Mouse (Mus musculus): ENCODE data around the gene Zfp609. TPM values are rescaled to one million over a fixed set of nuclear protein-coding genes. Genes with fewer than 3 reads are reported as not detected.
"Not testable (repeated sequence)": the region's sequence is repeated elsewhere in the genome, so short reads cannot be mapped to it uniquely, and the experiment has no call there.

The Zfp609 gene
- total RNA-seq, 2 experiments from 2014 or later, result 2.6 to 10.4 TPM

DNA sequence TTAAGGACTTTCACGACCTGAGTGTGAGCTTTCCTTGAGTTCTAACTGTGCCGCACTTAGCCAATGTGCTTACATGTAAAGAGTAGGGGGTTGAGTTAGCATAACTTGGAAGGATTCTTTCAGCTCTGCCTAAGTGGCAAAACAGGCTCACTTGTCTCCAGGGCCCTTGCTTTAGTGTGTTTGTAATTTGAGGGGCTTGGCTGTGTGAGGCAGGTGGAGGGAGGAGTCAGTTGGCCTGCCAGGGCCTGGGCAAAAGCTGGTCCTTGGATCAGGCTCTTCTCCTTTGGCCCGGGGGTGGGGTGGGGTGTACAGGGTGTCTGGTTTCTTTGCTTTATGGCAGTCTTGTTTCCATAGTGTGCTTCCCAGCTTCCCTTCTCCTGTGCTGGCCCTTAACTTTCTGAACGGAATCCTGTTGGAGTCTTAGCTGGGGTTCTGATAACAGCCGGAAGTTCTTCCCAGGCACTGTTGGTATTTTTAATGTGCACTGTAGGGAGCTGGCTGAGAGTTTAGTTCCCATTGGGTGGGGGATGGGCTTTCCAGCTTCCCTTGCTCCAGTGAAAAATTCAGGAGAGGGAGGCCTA, 148.1 kb downstream of the Zfp609 start:
- ATAC-seq (ENCODE audit: poor library complexity, severe bottlenecking), result no peak

DNA sequence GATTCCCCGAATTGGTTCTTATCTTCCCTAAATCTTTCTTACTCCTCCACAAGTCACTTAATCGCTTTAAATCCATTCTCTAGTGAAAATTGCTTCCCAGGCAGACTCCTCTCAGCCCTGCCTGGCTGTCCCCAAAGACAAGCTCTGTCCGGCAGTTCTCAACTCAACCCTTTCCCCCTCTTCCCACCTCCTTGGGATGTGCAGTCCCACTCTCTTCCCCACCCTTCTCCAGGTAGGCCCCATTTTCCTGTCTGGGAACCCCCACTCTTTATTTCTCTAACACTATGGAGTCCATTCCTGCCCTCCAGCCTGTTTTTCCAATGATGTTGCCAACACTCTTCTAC, 150.3 kb downstream of the Zfp609 start:
- no peak for ATAC-seq (ENCODE audit: poor library complexity, severe bottlenecking)

DNA sequence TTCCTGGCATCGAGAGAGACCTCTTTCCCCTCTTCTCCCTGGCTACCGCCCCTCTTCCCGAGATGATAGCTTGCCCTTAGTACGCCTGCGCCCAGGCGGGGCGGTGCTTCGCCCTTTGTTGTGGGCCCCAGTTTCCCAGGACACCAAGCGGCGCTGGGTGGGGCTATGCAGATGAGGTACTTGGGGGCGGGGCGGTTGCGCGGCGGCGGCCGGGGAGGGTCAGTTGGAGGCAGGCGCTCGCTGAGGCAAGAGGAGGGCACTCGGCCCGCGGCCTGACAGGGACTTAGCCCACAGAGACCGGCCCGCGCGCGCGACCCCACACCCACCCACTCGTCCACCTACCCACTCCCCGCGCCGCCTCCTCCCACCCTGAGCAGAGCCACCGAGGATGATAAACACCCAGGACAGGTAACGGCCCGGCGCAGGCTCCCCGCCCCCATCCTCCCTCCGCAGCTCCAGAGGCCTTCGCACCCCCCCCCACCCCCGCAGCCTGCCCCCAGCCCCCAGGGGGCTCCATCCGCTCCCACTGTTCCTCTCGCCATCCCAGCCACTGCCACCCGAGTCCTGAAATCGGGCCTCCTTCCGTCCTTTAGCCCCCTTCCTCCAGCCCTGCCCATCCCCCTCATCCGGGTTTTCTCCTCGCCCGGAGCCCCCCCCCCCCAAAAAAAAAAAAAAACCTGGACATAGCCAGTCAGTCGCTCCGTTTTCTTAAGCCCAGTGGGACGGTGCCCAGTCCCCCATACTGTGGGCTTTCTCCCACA, 150.8 kb downstream of the Zfp609 start:
- ATAC-seq (ENCODE audit: poor library complexity, severe bottlenecking), result peak; percentile 98

DNA sequence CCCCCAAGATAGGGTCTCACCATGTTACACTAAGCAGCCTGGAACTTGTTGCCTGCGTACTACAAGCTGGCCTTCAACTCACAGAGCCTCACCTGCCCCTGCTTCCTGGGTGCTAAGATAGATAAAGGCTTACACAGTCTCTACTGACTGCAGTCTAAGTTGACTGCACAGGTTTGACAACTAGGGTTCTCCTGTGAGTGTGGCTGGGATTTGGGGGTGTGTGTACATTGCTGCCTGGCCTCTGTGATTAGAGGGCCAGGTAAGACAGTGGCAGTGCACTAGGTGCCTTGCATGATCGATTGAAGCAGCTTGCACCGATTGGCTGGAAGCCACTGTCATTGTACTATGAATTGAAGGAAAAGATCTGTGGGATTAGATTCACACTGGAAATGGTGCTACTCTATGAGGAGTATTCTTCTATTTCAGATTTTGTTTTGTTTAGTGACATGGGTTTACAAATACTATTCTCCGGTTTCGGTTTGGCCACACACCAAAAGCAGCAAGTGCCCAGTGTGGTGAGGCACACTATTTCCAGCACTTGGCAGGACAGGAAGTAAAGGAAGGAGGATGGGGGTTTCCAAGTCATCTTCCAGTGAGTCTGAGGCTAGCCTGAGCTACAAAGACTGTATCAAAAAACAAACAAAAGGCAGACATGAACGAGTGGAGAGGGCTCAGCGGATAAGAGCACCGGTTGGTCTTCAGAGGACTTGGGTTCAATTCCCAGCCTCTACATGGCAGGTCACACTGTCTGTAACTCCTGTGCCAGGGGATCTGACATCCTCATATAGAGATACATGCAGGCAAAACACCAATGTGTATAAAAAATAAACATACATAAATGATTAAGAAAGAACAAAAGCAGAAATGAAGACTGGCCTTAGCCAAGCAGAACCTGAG, 151.7 kb downstream of the Zfp609 start:
- ATAC-seq (ENCODE audit: poor library complexity, severe bottlenecking), result peak; percentile 19

DNA sequence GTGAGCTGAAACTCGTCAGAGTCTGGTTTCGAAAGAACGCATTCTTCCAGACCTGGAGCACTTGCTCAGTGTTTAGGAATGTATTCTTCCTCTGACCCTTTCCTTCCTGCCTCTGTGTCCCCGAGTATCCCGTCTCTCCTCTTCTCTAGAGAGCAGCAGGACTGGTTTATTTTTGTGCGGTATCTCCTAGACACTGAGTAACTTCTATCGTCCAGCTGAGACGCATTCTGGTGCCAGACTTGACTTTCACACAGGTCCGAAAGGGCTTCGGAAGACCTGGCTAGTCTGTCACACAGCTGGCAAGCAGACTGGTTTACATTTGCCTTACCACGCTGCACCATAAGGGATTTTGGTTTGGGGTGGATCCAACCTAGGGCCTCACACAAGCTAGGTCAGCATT, 154.4 kb downstream of the Zfp609 start:
- ATAC-seq (ENCODE audit: poor library complexity, severe bottlenecking), result no peak

DNA sequence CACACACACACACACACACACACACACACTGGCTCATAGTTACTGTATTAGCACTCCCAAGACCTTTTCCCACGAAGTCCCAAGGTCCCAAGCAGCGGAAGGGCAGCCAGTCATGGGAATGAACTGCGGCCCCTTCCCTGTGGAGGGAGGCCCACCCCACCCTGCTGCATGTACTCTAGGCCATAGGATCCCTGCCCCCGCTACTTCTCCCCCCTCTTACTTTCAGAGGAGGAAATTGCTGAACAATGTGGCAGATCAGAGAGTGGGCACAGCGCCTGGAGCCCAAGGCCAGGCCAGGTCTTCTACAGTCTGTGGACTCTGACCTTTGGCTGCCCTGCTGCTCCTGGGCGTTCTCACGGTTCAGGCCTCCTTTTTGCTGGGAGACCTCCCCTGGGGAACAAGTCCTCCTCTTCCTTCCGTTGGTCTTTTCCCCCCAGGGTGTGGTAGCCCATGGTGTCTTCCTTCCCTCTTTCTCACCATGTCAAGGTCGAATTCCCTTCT, 155.9 kb downstream of the Zfp609 start:
- ATAC-seq (ENCODE audit: poor library complexity, severe bottlenecking), result 0 out of 2 replicates have a peak, but pooled peaks have one; percentile 9

DNA sequence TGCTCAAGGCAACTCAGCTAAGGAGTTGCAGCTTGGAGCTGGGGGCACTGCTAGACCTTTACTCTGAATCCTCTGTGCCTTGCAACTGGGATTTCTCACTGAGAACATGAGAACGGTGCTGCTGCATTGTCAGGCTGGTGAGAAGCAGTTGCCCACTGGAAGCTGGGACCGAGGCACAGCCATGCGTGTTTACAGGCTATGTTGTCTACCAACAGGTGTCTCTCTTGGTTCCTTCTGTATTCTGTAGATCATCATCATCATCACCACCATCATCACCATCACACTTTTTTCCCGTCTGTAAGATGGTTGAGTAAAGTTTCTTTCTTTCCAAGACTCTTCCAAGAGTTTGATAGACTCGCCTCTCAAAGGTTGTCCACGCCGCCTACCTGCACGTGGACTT, 159.7 kb downstream of the Zfp609 start, which contains the start of gene Oaz2:
TSS of gene Oaz2 (plus strand) at position 301 of the 400 bp plus-strand sequence.
- ATAC-seq (ENCODE audit: poor library complexity, severe bottlenecking), result no peak

DNA sequence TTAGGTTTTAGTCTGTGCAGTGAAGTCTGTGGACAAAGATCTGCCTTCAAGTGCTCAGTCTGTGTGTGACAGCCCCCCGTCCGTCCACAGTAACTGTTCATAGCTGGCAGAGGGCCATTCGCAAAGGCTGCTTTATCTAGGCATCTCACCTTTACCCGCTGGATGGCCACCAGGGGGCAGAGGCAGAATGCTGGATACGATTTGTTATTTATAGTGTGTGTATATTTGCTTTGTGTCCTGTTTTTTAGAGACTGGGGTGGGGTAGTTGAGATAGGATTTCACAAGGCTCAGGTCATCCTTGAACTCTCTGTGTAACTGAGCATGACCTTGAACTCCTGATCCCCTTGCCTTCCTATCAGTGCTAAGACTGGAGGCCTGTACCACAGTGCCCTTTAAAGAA, 161.3 kb downstream of the Zfp609 start:
- ATAC-seq (ENCODE audit: poor library complexity, severe bottlenecking), result peak; percentile 64

DNA sequence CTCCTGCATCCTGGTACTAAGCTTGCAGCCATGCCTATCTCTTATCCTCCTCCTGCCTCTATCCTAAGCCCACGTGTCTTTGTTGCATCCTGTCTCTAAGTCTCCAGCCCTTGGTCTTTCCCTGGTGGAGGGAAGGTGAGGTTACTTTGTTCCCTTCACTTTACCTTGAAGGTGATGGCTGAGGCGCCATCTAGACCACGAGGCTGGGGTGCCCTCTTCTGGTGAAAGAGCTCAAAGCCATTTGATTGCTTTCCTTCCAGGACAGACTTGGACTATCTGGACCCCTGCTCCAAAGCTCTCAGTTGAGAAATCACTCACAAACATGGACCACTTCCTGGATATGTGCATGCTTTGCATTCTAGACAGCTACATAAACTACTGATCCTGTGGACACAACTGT, 163.2 kb downstream of the Zfp609 start:
- ATAC-seq (ENCODE audit: poor library complexity, severe bottlenecking), result peak; percentile 47; the same call in 1 of the 2 replicates

DNA sequence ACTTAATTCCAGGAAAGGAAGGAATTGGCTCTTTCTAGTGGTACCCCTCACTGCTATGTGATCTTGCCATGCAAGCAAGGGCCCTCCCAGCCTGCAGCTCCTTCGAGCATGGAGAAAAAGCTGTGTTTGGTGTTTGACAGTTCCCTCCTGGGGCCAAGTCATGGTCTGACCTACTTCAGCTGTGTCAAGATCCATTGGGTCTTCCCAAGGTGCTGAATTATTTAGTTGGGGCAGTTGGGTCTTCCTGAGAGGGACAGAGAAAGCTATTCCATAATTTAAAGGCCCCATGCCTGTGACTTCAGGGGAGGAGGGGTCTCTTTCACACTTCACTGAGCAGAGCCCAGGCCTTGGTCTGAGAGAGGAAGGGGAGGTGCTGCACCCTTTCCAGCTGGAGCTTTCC, 165.9 kb downstream of the Zfp609 start:
- no peak for ATAC-seq (ENCODE audit: poor library complexity, severe bottlenecking)

DNA sequence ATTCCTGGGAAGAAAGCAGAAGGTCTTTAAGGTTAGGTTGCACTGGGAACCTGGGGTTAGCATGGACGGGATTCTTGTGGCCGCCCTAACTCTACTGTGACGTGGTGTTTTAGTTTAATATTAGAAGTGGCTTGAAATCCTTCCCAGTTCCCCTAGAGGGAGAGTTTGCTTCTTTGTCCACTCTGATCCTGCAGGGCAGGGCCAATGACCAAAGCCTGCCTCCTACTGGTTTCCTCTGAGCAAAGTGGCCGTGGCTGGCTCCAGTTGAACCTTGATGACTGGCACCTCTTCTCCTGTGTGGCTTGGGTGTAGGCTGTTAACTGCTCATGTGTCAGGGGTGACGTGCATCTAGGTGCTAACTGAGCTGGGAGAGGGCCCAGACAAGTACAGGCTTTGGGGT, 166.3 kb downstream of the Zfp609 start:
- ATAC-seq (ENCODE audit: poor library complexity, severe bottlenecking), result no peak

DNA sequence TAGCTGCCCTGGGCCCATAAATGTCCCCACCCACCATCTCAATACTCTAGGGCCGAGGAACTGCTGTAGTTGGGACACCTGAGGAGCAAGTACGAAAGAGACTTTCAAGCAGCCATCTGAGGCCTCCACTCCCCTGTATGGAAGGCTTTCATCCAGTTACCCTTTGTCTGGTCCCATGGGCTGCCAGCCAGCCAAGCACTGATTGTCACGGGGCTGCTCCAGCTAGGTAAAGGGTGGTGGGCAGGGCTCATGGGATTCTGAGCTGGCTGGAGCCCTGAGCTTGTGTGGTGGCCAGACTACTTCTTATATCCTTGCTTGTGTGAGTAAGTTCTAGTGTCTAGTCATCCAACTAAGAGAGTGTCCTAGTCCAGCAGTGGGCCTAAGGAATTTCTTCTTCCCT, 170.1 kb downstream of the Zfp609 start:
- no peak for ATAC-seq (ENCODE audit: poor library complexity, severe bottlenecking)

DNA sequence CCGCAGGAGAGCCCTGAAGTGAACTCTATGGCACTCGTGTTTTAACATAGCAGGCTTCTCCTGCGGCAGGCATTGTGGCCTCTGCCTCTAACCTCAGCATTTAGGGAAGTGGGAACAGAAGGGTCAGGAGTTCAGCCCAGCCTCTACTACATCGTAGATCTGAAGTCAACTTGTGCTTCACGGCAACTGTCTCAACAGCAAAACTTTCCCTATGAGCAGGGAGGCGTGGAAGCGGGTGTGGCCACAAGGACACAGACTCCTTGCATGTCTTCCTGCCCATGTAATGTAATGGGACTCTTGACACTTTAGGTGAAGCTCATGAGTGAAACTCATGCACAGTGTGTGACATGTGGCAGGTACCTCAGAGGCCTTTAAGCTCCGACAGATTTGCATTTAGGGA, 171.8 kb downstream of the Zfp609 start:
- peak; percentile 97 for ATAC-seq (ENCODE audit: poor library complexity, severe bottlenecking)

DNA sequence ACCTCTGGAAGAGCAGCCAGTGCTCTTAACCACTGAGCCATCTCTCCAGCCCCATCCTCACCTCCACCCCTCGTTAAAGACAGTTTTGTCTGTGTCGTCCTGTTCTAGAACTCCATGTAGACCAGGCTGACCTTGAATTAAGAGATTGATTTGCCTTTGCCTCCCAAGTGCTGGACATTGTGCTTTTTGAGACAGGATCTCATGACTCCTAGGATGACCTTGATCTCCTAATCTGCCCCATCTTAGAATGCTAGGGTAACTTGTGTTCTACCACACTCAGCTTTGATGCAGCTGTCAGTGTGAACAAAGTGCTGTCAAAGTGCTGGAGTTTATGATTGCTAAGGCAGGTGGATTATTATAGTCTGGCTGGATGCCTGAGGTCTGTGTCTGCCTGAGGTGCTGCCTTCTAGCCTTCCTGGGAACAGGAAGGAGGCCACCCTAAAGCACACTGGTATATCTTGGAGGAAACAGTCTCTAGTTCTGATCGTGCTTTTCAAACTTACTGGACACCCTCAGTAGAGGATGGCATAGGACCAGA, 172.6 kb downstream of the Zfp609 start:
- ATAC-seq (ENCODE audit: poor library complexity, severe bottlenecking), result no peak

DNA sequence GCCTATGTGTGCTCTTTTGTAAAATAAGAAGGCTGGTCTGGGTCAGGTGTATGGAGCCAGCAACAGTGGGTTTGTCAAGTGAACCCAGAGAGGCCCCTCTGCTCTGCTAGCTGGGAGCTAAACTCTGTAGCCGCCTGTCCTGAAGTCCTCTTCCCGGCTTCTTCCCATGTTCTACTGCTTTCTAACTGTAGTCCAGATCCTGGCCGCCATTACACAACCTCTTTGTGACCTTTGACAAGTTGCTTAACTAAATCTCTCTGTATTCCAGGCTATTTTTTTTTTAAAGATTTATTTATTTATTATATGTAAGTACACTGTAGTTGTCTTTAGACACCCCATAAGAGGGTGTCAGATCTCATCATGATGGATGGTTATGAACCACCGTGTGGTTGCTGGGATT, 173.6 kb downstream of the Zfp609 start:
- no peak for ATAC-seq (ENCODE audit: poor library complexity, severe bottlenecking)

DNA sequence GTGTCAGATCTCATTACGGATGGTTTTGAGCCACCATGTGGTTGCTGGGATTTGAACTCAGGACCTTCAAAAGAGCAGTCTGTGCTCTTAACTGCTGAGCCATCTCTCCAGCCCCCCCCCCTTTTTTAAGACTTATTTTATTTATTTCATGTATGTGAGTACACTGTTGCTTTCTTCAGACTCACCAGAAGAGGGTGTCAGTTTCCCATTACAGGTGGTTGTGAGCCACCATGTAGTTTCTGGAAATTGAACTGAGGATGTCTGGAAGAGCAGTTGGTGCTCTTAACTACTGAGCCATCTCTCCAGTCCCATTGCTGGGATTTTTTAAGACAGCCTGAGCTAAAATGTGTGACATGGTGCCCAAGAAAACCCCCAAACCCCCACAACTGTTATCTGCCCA, 175.4 kb downstream of the Zfp609 start:
- not testable (repeated sequence) for ATAC-seq (ENCODE audit: poor library complexity, severe bottlenecking)

DNA sequence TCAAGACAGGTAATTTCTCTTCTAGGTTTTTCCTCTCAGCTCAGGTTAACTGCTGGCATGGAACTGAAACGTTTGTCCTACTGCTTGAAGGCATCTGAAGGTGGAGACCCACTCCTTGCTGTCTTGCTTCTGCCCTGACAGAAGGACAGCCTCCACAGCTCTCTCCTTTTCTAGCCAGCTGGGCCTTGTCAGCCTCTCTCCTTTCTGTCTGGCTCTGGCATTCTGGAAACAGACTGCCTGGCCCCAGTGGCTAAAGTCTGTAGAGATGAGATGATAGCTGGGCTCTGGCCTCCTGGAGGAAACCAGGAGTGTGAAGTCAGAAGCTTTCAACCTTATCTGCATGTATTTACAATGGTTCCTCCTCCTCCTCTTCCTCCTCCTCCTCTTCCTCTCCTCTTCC, 177.4 kb downstream of the Zfp609 start:
- ATAC-seq (ENCODE audit: poor library complexity, severe bottlenecking), result no peak

DNA sequence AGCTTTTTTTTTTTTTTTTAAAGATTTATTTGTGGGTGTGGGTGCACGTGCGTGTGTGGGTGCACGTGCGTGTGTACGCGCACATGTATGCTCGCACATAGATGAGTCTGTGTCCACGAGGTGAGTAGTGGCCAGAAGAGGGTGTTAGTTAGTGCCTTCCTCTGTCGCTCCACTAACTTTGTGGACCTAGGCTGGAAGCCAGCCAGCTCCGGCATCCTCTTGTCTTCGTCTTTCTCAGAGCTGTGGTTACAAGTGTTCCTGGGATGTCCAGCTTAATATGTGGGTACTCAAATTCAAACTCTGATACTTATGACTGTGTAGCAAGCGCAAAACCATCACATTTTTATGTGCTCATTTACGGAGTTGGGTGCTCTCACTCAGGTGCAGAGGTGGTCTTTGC, 178.6 kb downstream of the Zfp609 start:
- no peak for ATAC-seq (ENCODE audit: poor library complexity, severe bottlenecking)

DNA sequence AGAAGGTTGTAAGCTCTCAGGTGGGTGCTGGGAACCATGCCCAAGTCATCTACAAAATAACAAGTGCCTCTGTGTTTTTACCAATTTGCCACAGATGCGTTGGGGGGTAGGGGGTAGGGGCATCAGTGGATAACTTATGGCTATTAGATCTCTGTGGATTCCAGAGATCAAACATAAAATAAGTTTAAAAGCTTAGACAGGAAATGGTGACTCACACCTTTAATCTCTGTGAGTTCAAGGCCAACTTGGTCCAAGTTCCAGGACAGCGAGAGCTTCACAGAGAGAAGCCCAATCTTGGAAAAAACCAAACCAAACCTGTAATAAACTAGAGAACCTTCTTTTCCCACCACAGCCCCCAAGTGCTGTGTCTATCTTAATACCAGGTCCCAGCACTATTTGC, 180.6 kb downstream of the Zfp609 start:
- ATAC-seq (ENCODE audit: poor library complexity, severe bottlenecking), result no peak

DNA sequence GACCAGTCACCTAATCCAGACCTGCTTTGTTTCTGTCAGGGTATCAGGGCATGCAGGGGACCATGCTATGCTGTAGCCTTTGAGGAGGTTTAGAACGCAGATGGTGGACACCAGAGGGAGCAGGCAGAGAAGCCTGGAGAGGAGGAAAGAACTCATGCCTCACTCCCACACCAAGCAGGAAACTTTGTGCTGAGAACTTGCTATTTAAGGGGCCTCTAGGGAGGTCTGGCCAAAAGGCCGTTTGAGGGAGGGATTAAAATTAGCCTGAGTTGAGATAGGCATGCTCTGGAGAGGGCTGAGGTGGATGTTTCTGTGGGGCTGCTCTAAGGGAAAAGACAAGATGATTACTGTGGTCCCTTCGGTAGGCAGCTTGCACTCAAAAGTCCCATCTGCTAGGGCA, 181.4 kb downstream of the Zfp609 start:
- ATAC-seq (ENCODE audit: poor library complexity, severe bottlenecking), result no peak

DNA sequence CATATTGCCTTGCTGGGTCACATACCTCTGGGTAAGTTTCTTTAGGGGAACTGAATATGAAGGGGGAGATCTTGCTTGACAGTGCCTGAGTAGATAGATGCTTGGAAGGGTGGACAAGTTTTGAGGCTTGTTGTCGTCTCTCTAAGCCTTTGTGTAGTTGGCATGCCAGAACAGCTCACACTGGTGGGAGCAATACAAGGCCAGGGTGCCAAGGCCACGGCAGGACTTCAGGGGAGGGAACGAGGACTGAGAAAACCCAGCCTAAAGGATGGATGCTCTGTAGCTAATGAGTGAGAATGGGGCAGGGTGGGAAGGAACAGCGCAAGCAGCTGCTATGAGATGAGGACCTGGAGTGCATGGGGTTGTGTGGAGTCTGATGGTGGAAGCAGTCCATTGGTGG, 182.4 kb downstream of the Zfp609 start:
- ATAC-seq (ENCODE audit: poor library complexity, severe bottlenecking), result no peak

All from megakaryocyte, adult 5-6 weeks (primary cell).